Mouse (Mus musculus): ENCODE measurements around the gene Sorcs2. TPM values are rescaled to one million over a fixed set of nuclear protein-coding genes. Genes with fewer than 3 reads are reported as not detected.

Sorcs2 gene
- total and polyA plus RNA-seq, 2 experiments: 0.09 to 0.12 TPM

DNA sequence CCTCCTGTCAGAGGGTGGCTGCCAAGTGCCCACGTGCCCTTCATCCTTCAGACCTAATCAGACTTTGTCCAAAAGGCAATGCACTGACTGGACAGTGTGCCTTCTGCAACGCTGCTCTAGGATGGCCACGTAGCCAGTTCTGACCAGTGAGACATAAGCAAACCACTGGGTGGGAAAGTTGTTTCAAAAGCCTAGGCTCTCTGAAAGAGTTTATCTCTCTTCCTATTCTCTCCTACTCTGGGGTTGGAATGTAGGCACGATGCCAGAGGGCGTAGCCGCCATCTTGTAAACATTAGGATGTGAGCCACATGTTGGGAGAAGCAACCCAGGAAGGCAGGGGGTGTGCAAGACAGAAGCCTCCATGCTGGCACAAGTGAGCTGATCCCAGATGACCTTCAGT lies 44.3 kb downstream of the Sorcs2 start:
- TF ChIP-seq CTCF (IDR thresholded peaks at IDR 0.05; ENCODE audit: low read depth, low read length): no peak
- TF ChIP-seq POLR2A (IDR thresholded peaks at IDR 0.05; ENCODE audit: extremely low read depth, insufficient read depth, low read length): no peak
- no peaks in the 10 kb centered on the region for H3K27me3 ChIP-seq (ENCODE audit: control insufficient read depth, insufficient read depth, low read length)
- 82% methylated on average over 6 of the region's 6 CpGs for WGBS
- no peaks in the 10 kb centered on the region for H3K36me3 ChIP-seq (ENCODE audit: control insufficient read depth, insufficient read depth, low read length)
- DNase-seq (ENCODE audit: extremely low read depth, low read depth, low spot score): no peak
- no peaks in the 10 kb centered on the region for H3K79me2 ChIP-seq (ENCODE audit: control insufficient read depth, insufficient read depth, low read length)
- H3K9ac ChIP-seq (ENCODE audit: low read depth, low read length): no peak overlapping the region
- no peaks in the 10 kb centered on the region for H3K4me1 ChIP-seq (ENCODE audit: control insufficient read depth, insufficient read depth, low read length)
- H3K27ac ChIP-seq (replicated peaks; ENCODE audit: insufficient read depth, low read depth, low read length): no peak overlapping the region
- no peak overlapping the region for H3K4me3 ChIP-seq (ENCODE audit: insufficient read depth, low read depth, low read length)

DNA sequence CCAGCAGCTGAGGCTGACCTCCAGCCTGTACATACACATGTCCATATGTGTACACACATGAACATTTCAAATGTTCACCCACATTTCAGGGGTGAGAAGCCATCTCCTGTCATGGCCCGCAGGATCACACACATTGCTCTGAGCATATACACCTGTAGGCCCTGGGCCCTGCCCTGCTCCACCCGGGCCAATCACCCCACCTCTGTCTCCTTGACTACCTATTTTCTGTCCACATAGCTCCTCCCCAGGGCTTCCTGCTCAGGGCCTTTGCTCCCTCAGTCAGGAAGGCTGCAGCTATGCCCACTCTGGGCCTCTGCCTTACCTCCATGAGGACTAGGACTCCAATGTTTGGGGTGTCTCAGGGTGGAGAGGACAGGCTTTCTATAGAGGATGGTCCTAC lies 44.7 kb downstream of the Sorcs2 start:
- 87% methylated on average over 2 of the region's 2 CpGs for WGBS
- Histone ChIP-seq H3K36me3 (ENCODE audit: control insufficient read depth, insufficient read depth, low read length) (no peaks in the 10 kb centered on the region), H3K27me3 (ENCODE audit: control insufficient read depth, insufficient read depth, low read length) (no peaks in the 10 kb centered on the region), H3K4me3 (ENCODE audit: insufficient read depth, low read depth, low read length) (no peak overlapping the region), H3K4me1 (ENCODE audit: control insufficient read depth, insufficient read depth, low read length) (no peaks in the 10 kb centered on the region), H3K9ac (ENCODE audit: low read depth, low read length) (no peak overlapping the region), H3K79me2 (ENCODE audit: control insufficient read depth, insufficient read depth, low read length) (no peaks in the 10 kb centered on the region), H3K27ac (replicated peaks; ENCODE audit: insufficient read depth, low read depth, low read length) (no peak overlapping the region)
- no peak for DNase-seq (ENCODE audit: extremely low read depth, low read depth, low spot score)
- TF ChIP-seq CTCF (IDR thresholded peaks at IDR 0.05; ENCODE audit: low read depth, low read length): no peak
- TF ChIP-seq POLR2A (IDR thresholded peaks at IDR 0.05; ENCODE audit: extremely low read depth, insufficient read depth, low read length): no peak

DNA sequence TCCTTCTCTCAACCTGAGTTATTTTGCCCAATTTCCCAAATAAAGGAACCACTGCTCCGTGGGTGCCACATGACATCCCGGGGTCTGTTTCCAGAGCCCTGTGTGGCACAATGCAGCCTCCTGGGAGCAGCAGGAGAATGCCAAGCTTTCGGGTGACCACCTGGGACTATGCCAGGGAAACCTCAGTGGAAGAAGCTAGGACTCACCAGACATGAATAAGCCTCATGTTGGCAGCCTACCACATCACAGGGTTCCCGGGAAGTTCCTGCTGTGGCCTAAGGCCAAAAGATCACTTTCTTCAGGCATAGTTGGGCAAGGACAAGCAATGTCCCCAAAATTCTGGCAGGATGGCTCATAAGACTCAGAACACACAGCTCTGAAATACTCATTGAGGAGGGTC lies 51.2 kb downstream of the Sorcs2 start:
- DNase-seq (ENCODE audit: extremely low read depth, low read depth, low spot score): no peak
- WGBS: 88% methylated on average over 4 of the region's 4 CpGs

DNA sequence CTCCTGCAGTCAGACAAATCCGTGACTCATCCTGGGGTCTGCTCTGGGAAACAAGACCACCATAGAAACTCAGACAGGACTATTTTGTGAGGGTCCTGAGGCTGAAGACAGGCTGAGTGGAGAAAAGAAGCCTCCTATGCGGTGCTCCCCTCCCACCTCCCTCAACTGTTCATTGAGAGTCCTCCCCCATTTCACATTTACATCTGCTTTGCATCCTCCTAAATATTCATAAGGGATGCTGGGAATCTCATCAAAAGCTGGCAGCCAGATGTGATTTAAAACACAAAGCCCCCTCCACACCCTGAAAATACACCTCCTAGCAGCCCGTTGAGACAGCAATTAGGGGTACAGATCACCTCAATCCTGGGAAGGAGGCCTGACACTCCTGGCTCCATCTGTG lies 58.7 kb downstream of the Sorcs2 start:
- no peak for DNase-seq (ENCODE audit: extremely low read depth, low read depth, low spot score)

More for the DNA sequence above, 51.2 kb downstream of the Sorcs2 start:
- Histone ChIP-seq H3K79me2 (ENCODE audit: control insufficient read depth, insufficient read depth, low read length) (no peaks in the 10 kb centered on the region), H3K4me3 (ENCODE audit: insufficient read depth, low read depth, low read length) (no peak overlapping the region), H3K27ac (replicated peaks; ENCODE audit: insufficient read depth, low read depth, low read length) (no peak overlapping the region), H3K27me3 (ENCODE audit: control insufficient read depth, insufficient read depth, low read length) (no peaks in the 10 kb centered on the region), H3K36me3 (ENCODE audit: control insufficient read depth, insufficient read depth, low read length) (no peaks in the 10 kb centered on the region), H3K4me1 (ENCODE audit: control insufficient read depth, insufficient read depth, low read length) (no peaks in the 10 kb centered on the region), H3K9ac (ENCODE audit: low read depth, low read length) (no peak overlapping the region)
- TF ChIP-seq POLR2A (IDR thresholded peaks at IDR 0.05; ENCODE audit: extremely low read depth, insufficient read depth, low read length): no peak
- no peak for TF ChIP-seq CTCF (IDR thresholded peaks at IDR 0.05; ENCODE audit: low read depth, low read length)

DNA sequence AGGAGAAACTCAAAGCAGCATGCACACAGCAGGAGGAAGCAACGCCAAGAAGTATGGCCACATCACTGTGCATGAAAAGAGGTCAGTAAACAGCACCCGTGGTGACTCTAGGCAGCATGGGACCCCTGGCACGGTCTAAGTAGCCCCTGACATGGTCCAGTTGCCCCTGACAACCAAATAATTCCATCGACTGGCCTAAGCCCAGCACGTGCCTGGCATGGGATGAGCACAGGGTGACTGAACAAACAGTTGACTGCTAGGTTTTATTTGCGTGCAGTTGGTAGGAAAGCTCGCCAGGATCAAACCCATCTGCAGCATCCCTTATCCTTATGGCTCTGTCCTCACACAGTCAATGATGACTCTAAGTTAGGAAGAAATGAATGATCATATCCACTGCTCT lies 61.7 kb downstream of the Sorcs2 start:
- Histone ChIP-seq H3K79me2 (ENCODE audit: control insufficient read depth, insufficient read depth, low read length) (no peaks in the 10 kb centered on the region), H3K27ac (replicated peaks; ENCODE audit: insufficient read depth, low read depth, low read length) (no peak overlapping the region), H3K9ac (ENCODE audit: low read depth, low read length) (no peak overlapping the region), H3K36me3 (ENCODE audit: control insufficient read depth, insufficient read depth, low read length) (no peaks in the 10 kb centered on the region), H3K27me3 (ENCODE audit: control insufficient read depth, insufficient read depth, low read length) (no peaks in the 10 kb centered on the region), H3K4me3 (ENCODE audit: insufficient read depth, low read depth, low read length) (no peak overlapping the region), H3K4me1 (ENCODE audit: control insufficient read depth, insufficient read depth, low read length) (no peaks in the 10 kb centered on the region)
- TF ChIP-seq POLR2A (IDR thresholded peaks at IDR 0.05; ENCODE audit: extremely low read depth, insufficient read depth, low read length) (no peak), CTCF (IDR thresholded peaks at IDR 0.05; ENCODE audit: low read depth, low read length) (no peak)
- no peak for DNase-seq (ENCODE audit: extremely low read depth, low read depth, low spot score)
- WGBS: 44% methylated on average over 7 of the region's 7 CpGs

More for the DNA sequence above, 58.7 kb downstream of the Sorcs2 start:
- no peak overlapping the region for H3K27ac ChIP-seq (replicated peaks; ENCODE audit: insufficient read depth, low read depth, low read length)
- no peaks in the 10 kb centered on the region for H3K27me3 ChIP-seq (ENCODE audit: control insufficient read depth, insufficient read depth, low read length)
- WGBS: 81% methylated on average over 3 of the region's 3 CpGs
- H3K79me2 ChIP-seq (ENCODE audit: control insufficient read depth, insufficient read depth, low read length): no peaks in the 10 kb centered on the region
- no peak overlapping the region for H3K4me3 ChIP-seq (ENCODE audit: insufficient read depth, low read depth, low read length)
- no peaks in the 10 kb centered on the region for H3K36me3 ChIP-seq (ENCODE audit: control insufficient read depth, insufficient read depth, low read length)
- no peak for TF ChIP-seq CTCF (IDR thresholded peaks at IDR 0.05; ENCODE audit: low read depth, low read length)
- no peak for TF ChIP-seq POLR2A (IDR thresholded peaks at IDR 0.05; ENCODE audit: extremely low read depth, insufficient read depth, low read length)
- H3K4me1 ChIP-seq (ENCODE audit: control insufficient read depth, insufficient read depth, low read length): no peaks in the 10 kb centered on the region
- H3K9ac ChIP-seq (ENCODE audit: low read depth, low read length): no peak overlapping the region

DNA sequence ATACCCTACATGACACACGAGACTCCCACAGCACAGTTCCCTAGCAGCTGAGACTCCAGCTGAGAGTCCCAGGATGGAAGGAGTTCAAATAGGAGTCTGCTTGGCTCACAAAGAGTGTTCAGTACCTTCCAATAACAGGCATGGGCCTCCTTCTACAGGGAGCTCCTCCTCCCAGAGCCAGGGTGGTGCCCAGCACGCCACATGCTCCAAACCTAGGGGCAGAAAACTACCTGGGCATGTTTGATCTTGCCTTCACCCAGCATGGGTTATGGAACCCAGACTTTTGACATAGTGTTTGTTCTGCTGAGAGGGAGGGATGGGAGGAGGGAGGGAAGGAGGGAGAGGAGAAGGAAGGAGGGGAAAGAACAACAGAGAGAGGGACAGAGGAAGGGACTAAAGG lies 62.3 kb downstream of the Sorcs2 start:
- H3K9ac ChIP-seq (ENCODE audit: low read depth, low read length): no peak overlapping the region
- no peak overlapping the region for H3K4me3 ChIP-seq (ENCODE audit: insufficient read depth, low read depth, low read length)
- no peaks in the 10 kb centered on the region; the same call in 1 of the 2 replicates for H3K4me1 ChIP-seq (ENCODE audit: control insufficient read depth, insufficient read depth, low read length)
- TF ChIP-seq POLR2A (IDR thresholded peaks at IDR 0.05; ENCODE audit: extremely low read depth, insufficient read depth, low read length): no peak
- TF ChIP-seq CTCF (IDR thresholded peaks at IDR 0.05; ENCODE audit: low read depth, low read length): no peak
- WGBS: 85% methylated on average over 2 of the region's 2 CpGs
- H3K79me2 ChIP-seq (ENCODE audit: control insufficient read depth, insufficient read depth, low read length): no peaks in the 10 kb centered on the region
- no peaks in the 10 kb centered on the region for H3K27me3 ChIP-seq (ENCODE audit: control insufficient read depth, insufficient read depth, low read length)
- H3K36me3 ChIP-seq (ENCODE audit: control insufficient read depth, insufficient read depth, low read length): no peaks in the 10 kb centered on the region
- no peak overlapping the region for H3K27ac ChIP-seq (replicated peaks; ENCODE audit: insufficient read depth, low read depth, low read length)
- DNase-seq (ENCODE audit: extremely low read depth, low read depth, low spot score): no peak

Measured in liver, adult 2 months (tissue).